Mouse (Mus musculus) ES-E14 (cell line): ENCODE measurements around the gene H2-DMb2. TPM values are rescaled to one million over a fixed set of nuclear protein-coding genes. Genes with fewer than 3 reads are reported as not detected.

Source experiments
- DNase-seq: peaks from one replicate; pipeline ENCODE4 v3.0.0-alpha.2; 2013; ENCODE audit warnings: low read depth, low spot score
- H3K27ac ChIP-seq: 2 replicates; pipeline ENCODE4 v1.5.1; 2012; ENCODE audit warnings: low read depth, mild to moderate bottlenecking, low read length, moderate library complexity, mixed read lengths; ENCODE audit not compliant: poor library complexity, insufficient read depth, severe bottlenecking
- H3K36me3 ChIP-seq: 2 replicates; pipeline ENCODE4 v1.6.1; 2012; ENCODE audit warnings: mild to moderate bottlenecking, low read length, moderate library complexity, mixed read lengths; ENCODE audit not compliant: control insufficient read depth, poor library complexity, insufficient read depth, severe bottlenecking
- H3K4me1 ChIP-seq, 2 experiments: fragments of 150-350 bp in 1 of 2; sonication (generic) in 1 of 2; 2 replicates each; pipeline ENCODE4 v1.6.1; 2012; ENCODE audit warnings: low read length in 2 of 2, mild to moderate bottlenecking in 1 of 2, mixed read lengths in 1 of 2; ENCODE audit not compliant: control insufficient read depth in 2 of 2, insufficient read depth in 2 of 2, poor library complexity in 1 of 2
- H3K4me3 ChIP-seq, 2 experiments: fragments of 150-350 bp in 1 of 2; sonication (generic) in 1 of 2; 2 replicates each; pipeline ENCODE4 v1.5.1; 2012; ENCODE audit warnings: low read length in 2 of 2, low read depth in 1 of 2, mild to moderate bottlenecking in 1 of 2, mixed read lengths in 1 of 2; ENCODE audit not compliant: insufficient read depth in 1 of 2, poor library complexity in 1 of 2, severe bottlenecking in 1 of 2
- H3K9ac ChIP-seq: 2 replicates; pipeline ENCODE4 v1.6.1; 2012; ENCODE audit warnings: low read depth, mild to moderate bottlenecking, low read length, mixed read lengths; ENCODE audit not compliant: poor library complexity, insufficient read depth, severe bottlenecking
- H3K9me3 ChIP-seq: fragments of 150-350 bp; sonication (generic); 2 replicates; pipeline ENCODE4 v1.6.1; 2012; ENCODE audit warnings: low read depth, mild to moderate bottlenecking, low read length; ENCODE audit not compliant: control insufficient read depth, insufficient read depth
- CHD2 ChIP-seq: IDR thresholded peaks from 2 replicates; pipeline ENCODE4 v1.6.1; 2014; ENCODE audit warnings: mild to moderate bottlenecking, low read depth, low read length, inconsistent platforms
- HCFC1 ChIP-seq: IDR thresholded peaks from 2 replicates; pipeline ENCODE4 v1.6.1; 2012; ENCODE audit warnings: low read length, inconsistent platforms, borderline replicate concordance; ENCODE audit not compliant: insufficient read depth
- MAFK ChIP-seq: IDR thresholded peaks from 2 replicates; pipeline ENCODE4 v1.6.1; 2014; ENCODE audit warnings: mild to moderate bottlenecking, low read depth, low read length, inconsistent platforms; ENCODE audit not compliant: insufficient read depth
- ZC3H11A ChIP-seq: IDR thresholded peaks from 2 replicates; pipeline ENCODE4 v1.6.1; 2012; ENCODE audit warnings: low read depth, mild to moderate bottlenecking, inconsistent platforms, low read length, borderline replicate concordance
- ZNF384 ChIP-seq: IDR thresholded peaks from 2 replicates; pipeline ENCODE4 v1.6.1; 2012; ENCODE audit warnings: low read depth, low read length, inconsistent platforms
- in situ Hi-C, 2 experiments: fragments of 600-800 bp; cut with MboI; formaldehyde crosslinking; loops; one replicate each; pipeline ENCODE4 v1.15.1; 2025; ENCODE audit warnings: low sequenced_read_pairs in 2 of 2, inconsistent platforms in 1 of 2; ENCODE audit not compliant: unreplicated experiment in 2 of 2
- total RNA-seq: library from RNA; depleted of rRNA; stranded (reverse); fragments of 300-350 nt; gene quantifications from 2 replicates; pipeline ENCODE4 v1.2.3, GENCODE M21; 2012

H2-DMb2 gene
- total RNA-seq, 1 experiment: 0.31 TPM

GRCm38 (mm10) chr17:34187261-34187916 is 44.3 kb downstream of the H2-DMb2 start, which contains the start of the genes Tap1 and Psmb9:
Tap1 (plus strand) TSS chr17:34187553.
Psmb9 (minus strand) TSS chr17:34187764.
- Histone ChIP-seq H3K9ac (peak within 1 kb of the TSS; percentile 54), H3K27ac (no peak within 1 kb of the TSS), H3K4me1 (peaks cover 0 to 3% of the 10 kb centered on the region in 2 experiments; a peak in 1 of 4 replicates), H3K9me3 (no peaks in the 10 kb centered on the region), H3K4me3 (peak within 1 kb of the TSS; percentile 66 to 88), H3K36me3 (no peaks in the 10 kb centered on the region)
- no peak for TF ChIP-seq HCFC1
- TF ChIP-seq CHD2: peak; percentile 86
- in situ Hi-C loops: no loop called here
- peak; percentile 96 for DNase-seq

- in situ Hi-C loops: no loop called here
- Histone ChIP-seq H3K9me3 (no peaks in the 10 kb centered on the region), H3K27ac (no peak overlapping the region), H3K36me3 (no peaks in the 10 kb centered on the region), H3K9ac (peak overlapping the region; percentile 37), H3K4me1 (peaks cover 0 to 5% of the 10 kb centered on the region in 2 experiments; a peak in 1 of 4 replicates), H3K4me3 (peak overlapping the region; percentile 66 to 88)
- no peak for TF ChIP-seq ZC3H11A
- no peak for DNase-seq
Observed at GRCm38 (mm10) chr17:34188010-34188409, 44.9 kb downstream of the H2-DMb2 start.

- Histone ChIP-seq H3K4me1 (peaks cover 0 to 8% of the 10 kb centered on the region in 2 experiments; a peak in 1 of 4 replicates), H3K27ac (no peak overlapping the region), H3K36me3 (no peaks in the 10 kb centered on the region), H3K9me3 (no peaks in the 10 kb centered on the region), H3K9ac (no peak overlapping the region), H3K4me3 (no peak overlapping the region)
- in situ Hi-C loops: no loop called here
- no peak for TF ChIP-seq ZNF384
- no peak for TF ChIP-seq HCFC1
- no peak for TF ChIP-seq MAFK
- TF ChIP-seq CHD2: no peak
- no peak for TF ChIP-seq ZC3H11A
- no peak for DNase-seq
Observed at GRCm38 (mm10) chr17:34188986-34189385, 45.9 kb downstream of the H2-DMb2 start.

- DNase-seq: no peak
- H3K9me3 ChIP-seq: no peaks in the 10 kb centered on the region
- H3K36me3 ChIP-seq: no peaks in the 10 kb centered on the region
- TF ChIP-seq ZC3H11A (no peak), HCFC1 (no peak), CHD2 (no peak), MAFK (no peak), ZNF384 (no peak)
- no peak overlapping the region; a peak in 1 of 4 replicates for H3K4me3 ChIP-seq
- in situ Hi-C loops: no loop called here
- H3K9ac ChIP-seq: no peak overlapping the region
- H3K27ac ChIP-seq: no peak overlapping the region
- peaks cover 0 to 5% of the 10 kb centered on the region in 2 experiments; a peak in 1 of 4 replicates for H3K4me1 ChIP-seq
Observed at GRCm38 (mm10) chr17:34192852-34193251, 49.7 kb downstream of the H2-DMb2 start.

- Histone ChIP-seq H3K4me1 (peaks cover 0 to 8% of the 10 kb centered on the region in 2 experiments; a peak in 1 of 4 replicates), H3K27ac (no peak overlapping the region), H3K9ac (no peak overlapping the region), H3K9me3 (no peaks in the 10 kb centered on the region), H3K36me3 (no peaks in the 10 kb centered on the region), H3K4me3 (no peak overlapping the region)
- in situ Hi-C loops: no loop called here
- TF ChIP-seq HCFC1: no peak
- DNase-seq: no peak
Observed at GRCm38 (mm10) chr17:34193468-34193867, 50.4 kb downstream of the H2-DMb2 start.
